Mouse (Mus musculus) ES-E14 (cell line): ENCODE results near the gene Dnajc15. TPM values are rescaled to one million over a fixed set of nuclear protein-coding genes. Genes with fewer than 3 reads are reported as not detected.

Source experiments
- DNase-seq: peaks from one replicate; pipeline ENCODE4 v3.0.0-alpha.2; 2013; ENCODE audit warnings: low read depth, low spot score
- H3K27ac ChIP-seq: 2 replicates; pipeline ENCODE4 v1.5.1; 2012; ENCODE audit warnings: low read depth, mild to moderate bottlenecking, low read length, moderate library complexity, mixed read lengths; ENCODE audit not compliant: poor library complexity, insufficient read depth, severe bottlenecking
- H3K36me3 ChIP-seq: 2 replicates; pipeline ENCODE4 v1.6.1; 2012; ENCODE audit warnings: mild to moderate bottlenecking, low read length, moderate library complexity, mixed read lengths; ENCODE audit not compliant: control insufficient read depth, poor library complexity, insufficient read depth, severe bottlenecking
- H3K4me1 ChIP-seq, 2 experiments: fragments of 150-350 bp in 1 of 2; sonication (generic) in 1 of 2; 2 replicates each; pipeline ENCODE4 v1.6.1; 2012; ENCODE audit warnings: low read length in 2 of 2, mild to moderate bottlenecking in 1 of 2, mixed read lengths in 1 of 2; ENCODE audit not compliant: control insufficient read depth in 2 of 2, insufficient read depth in 2 of 2, poor library complexity in 1 of 2
- H3K4me3 ChIP-seq, 2 experiments: fragments of 150-350 bp in 1 of 2; sonication (generic) in 1 of 2; 2 replicates each; pipeline ENCODE4 v1.5.1; 2012; ENCODE audit warnings: low read length in 2 of 2, low read depth in 1 of 2, mild to moderate bottlenecking in 1 of 2, mixed read lengths in 1 of 2; ENCODE audit not compliant: insufficient read depth in 1 of 2, poor library complexity in 1 of 2, severe bottlenecking in 1 of 2
- H3K9ac ChIP-seq: 2 replicates; pipeline ENCODE4 v1.6.1; 2012; ENCODE audit warnings: low read depth, mild to moderate bottlenecking, low read length, mixed read lengths; ENCODE audit not compliant: poor library complexity, insufficient read depth, severe bottlenecking
- H3K9me3 ChIP-seq: fragments of 150-350 bp; sonication (generic); 2 replicates; pipeline ENCODE4 v1.6.1; 2012; ENCODE audit warnings: low read depth, mild to moderate bottlenecking, low read length; ENCODE audit not compliant: control insufficient read depth, insufficient read depth
- CHD2 ChIP-seq: IDR thresholded peaks from 2 replicates; pipeline ENCODE4 v1.6.1; 2014; ENCODE audit warnings: mild to moderate bottlenecking, low read depth, low read length, inconsistent platforms
- HCFC1 ChIP-seq: IDR thresholded peaks from 2 replicates; pipeline ENCODE4 v1.6.1; 2012; ENCODE audit warnings: low read length, inconsistent platforms, borderline replicate concordance; ENCODE audit not compliant: insufficient read depth
- MAFK ChIP-seq: IDR thresholded peaks from 2 replicates; pipeline ENCODE4 v1.6.1; 2014; ENCODE audit warnings: mild to moderate bottlenecking, low read depth, low read length, inconsistent platforms; ENCODE audit not compliant: insufficient read depth
- ZC3H11A ChIP-seq: IDR thresholded peaks from 2 replicates; pipeline ENCODE4 v1.6.1; 2012; ENCODE audit warnings: low read depth, mild to moderate bottlenecking, inconsistent platforms, low read length, borderline replicate concordance
- ZNF384 ChIP-seq: IDR thresholded peaks from 2 replicates; pipeline ENCODE4 v1.6.1; 2012; ENCODE audit warnings: low read depth, low read length, inconsistent platforms
- in situ Hi-C, 2 experiments: fragments of 600-800 bp; cut with MboI; formaldehyde crosslinking; loops; one replicate each; pipeline ENCODE4 v1.15.1; 2025; ENCODE audit warnings: low sequenced_read_pairs in 2 of 2, inconsistent platforms in 1 of 2; ENCODE audit not compliant: unreplicated experiment in 2 of 2
- total RNA-seq: library from RNA; depleted of rRNA; stranded (reverse); fragments of 300-350 nt; gene quantifications from 2 replicates; pipeline ENCODE4 v1.2.3, GENCODE M21; 2012

The Dnajc15 gene
- total RNA-seq, 1 experiment: 37.9 TPM

DNA sequence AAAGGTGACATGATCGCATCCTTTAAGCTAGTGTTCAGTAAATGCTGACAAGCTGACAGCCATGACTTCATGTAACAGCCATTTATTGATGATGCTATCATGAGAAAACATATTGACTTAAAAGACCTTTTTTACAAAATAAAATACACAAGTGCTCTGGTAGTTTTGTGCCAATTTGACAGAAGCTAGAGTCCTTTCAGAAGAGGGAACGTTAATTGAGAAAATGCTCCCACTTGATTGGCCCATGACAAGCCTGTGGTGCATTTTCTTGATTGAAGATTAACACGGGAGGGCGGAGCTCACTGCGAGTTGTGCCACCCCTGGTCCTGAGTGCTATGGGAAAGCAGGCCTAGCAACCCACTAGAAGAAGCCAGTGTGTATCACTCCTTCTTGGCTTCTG is 31.7 kb upstream of the Dnajc15 start:
- Histone ChIP-seq H3K9ac (no peak overlapping the region), H3K36me3 (no peaks in the 10 kb centered on the region), H3K9me3 (no peaks in the 10 kb centered on the region), H3K4me1 (no peaks in the 10 kb centered on the region), H3K27ac (no peak overlapping the region), H3K4me3 (no peak overlapping the region)
- no peak for TF ChIP-seq ZNF384
- TF ChIP-seq ZC3H11A: no peak
- no peak for TF ChIP-seq MAFK
- no peak for TF ChIP-seq CHD2
- no peak for TF ChIP-seq HCFC1
- in situ Hi-C loops: no loop called here
- no peak for DNase-seq

DNA sequence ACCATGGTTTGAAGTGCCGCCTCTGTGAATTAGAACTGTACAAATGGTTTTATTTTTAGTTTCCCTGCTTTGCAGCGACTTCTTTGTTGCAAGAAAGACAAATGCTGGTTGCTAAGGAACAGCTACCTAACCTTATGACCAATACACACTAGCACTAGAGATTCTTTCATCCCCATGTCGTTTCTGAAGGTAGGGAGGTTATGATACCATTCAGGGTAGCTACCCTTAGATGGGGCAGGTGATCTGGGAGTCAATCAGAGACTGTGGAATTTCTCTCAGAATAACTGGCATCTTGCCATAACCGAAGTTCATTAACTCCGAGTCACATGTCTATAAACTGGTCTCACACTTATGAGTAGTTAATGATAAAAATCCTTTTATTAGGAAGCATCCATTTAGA is 30.5 kb upstream of the Dnajc15 start:
- no peaks in the 10 kb centered on the region for H3K36me3 ChIP-seq
- DNase-seq: no peak
- TF ChIP-seq CHD2: no peak
- TF ChIP-seq ZNF384: no peak
- no peak for TF ChIP-seq HCFC1
- TF ChIP-seq ZC3H11A: no peak
- TF ChIP-seq MAFK: no peak
- no peaks in the 10 kb centered on the region for H3K4me1 ChIP-seq
- H3K4me3 ChIP-seq: no peak overlapping the region
- no peak overlapping the region for H3K9ac ChIP-seq
- in situ Hi-C loops: no loop called here
- H3K9me3 ChIP-seq: no peaks in the 10 kb centered on the region
- H3K27ac ChIP-seq: no peak overlapping the region

DNA sequence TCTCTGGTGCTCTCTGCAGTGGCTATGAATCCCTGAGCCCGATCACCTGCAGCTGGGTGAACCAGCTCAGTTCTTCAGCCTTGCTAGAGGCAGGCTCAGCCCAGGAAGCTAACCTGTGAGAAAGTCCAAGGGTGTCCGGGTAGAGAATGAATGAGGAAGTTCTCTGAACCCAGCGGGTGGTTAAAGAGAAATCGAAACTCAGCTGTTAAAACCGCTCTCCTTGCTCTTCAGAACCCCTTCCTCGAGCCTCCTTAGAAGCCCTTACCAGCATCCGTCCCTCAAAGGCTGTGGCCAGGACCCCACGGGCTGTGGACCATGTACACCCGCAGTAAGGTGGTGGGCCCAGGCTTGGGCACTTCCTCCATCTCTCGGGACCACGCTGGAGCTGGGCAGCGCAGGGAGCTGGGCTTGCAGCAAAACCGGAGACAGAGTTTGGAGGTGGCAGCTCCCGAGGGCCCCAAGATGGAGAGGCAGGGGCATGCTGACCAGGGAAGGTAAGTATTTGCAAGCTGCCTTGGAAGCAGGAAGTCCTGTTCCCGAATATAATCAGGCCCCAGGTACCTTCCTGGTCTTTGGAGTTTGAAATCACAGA is 29.3 kb upstream of the Dnajc15 start, which contains the start of gene Epsti1:
Gene Epsti1, plus strand, starts transcription at position 69 of the 592 bp plus-strand sequence.
- DNase-seq: no peak
- Histone ChIP-seq H3K9ac (no peak within 1 kb of the TSS), H3K27ac (no peak within 1 kb of the TSS), H3K4me3 (no peak within 1 kb of the TSS), H3K4me1 (no peaks in the 10 kb centered on the region), H3K9me3 (no peaks in the 10 kb centered on the region), H3K36me3 (no peaks in the 10 kb centered on the region)
- in situ Hi-C loops: no loop called here
- TF ChIP-seq MAFK (no peak), ZC3H11A (no peak), ZNF384 (no peak), CHD2 (no peak), HCFC1 (no peak)

DNA sequence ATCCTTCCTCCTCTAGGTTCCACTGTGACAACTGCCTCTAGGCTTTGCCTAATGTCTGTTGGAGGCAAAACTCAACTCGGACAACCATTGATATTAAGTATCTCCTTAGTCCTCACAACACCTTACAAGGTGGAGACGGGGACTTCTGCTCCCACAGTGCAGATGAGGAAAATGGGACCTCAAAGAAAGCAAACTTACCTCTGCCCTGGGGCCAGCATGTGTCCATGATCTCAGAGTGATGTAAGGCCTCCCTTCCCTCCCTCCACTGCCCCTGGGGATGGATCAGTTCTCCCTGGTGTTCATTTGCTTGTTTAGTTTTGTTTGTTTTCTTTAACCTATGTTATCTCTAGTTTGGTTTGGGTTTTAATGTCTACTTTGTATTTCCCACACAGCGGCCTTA is 27.6 kb upstream of the Dnajc15 start:
- no peak for DNase-seq
- Histone ChIP-seq H3K36me3 (no peaks in the 10 kb centered on the region), H3K9me3 (no peaks in the 10 kb centered on the region), H3K4me3 (no peak overlapping the region), H3K9ac (no peak overlapping the region), H3K4me1 (no peaks in the 10 kb centered on the region), H3K27ac (no peak overlapping the region)
- in situ Hi-C loops: no loop called here
- no peak for TF ChIP-seq HCFC1
- no peak for TF ChIP-seq CHD2
- TF ChIP-seq MAFK: no peak
- TF ChIP-seq ZNF384: no peak
- TF ChIP-seq ZC3H11A: no peak

DNA sequence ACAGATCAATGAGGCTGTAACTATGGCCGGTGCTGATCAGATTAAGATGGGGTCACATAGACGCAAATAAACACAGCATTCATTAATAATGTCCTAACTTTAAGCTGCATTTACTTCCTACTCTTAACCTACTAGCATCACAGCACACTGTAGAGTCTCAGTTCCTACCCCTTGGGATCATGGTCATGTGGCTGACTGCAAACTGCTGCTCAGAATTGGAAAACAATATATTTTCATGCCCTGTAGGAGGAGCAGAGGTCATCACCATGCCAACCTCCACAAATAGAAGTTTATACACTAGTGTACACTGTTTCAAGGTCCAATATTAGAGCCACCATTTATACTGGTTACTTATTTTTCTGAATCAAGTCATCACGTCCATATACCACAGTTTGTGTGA is 21.0 kb upstream of the Dnajc15 start:
- H3K36me3 ChIP-seq: no peaks in the 10 kb centered on the region
- H3K9me3 ChIP-seq: no peaks in the 10 kb centered on the region
- no peak overlapping the region for H3K27ac ChIP-seq
- no peak for DNase-seq
- TF ChIP-seq MAFK (no peak), CHD2 (no peak), HCFC1 (no peak), ZC3H11A (no peak), ZNF384 (no peak)
- no peak overlapping the region for H3K9ac ChIP-seq
- H3K4me3 ChIP-seq: no peak overlapping the region
- H3K4me1 ChIP-seq: no peaks in the 10 kb centered on the region
- in situ Hi-C loops: no loop called here
